Mouse (Mus musculus) spleen, adult 2 months (tissue): ENCODE measurements at regions not wholly inside any gene's neighbourhood (a gene's known extent, or its start where the extent isn't known, plus 50 kb on each side); places are given as distances from the start of the nearest gene placed in this dataset.

Experiments used
- DNase-seq, 2 experiments: peaks; one replicate each; pipeline versions ENCODE4 v3.0.0 to v3.0.0-alpha.2; 2012 to 2021; ENCODE audit warnings: low spot score in 2 of 2, low read depth in 1 of 2
- H3K27ac ChIP-seq: fragments of 200-500 bp; 2 replicates; pipeline ENCODE4 v1.5.1; 2012; ENCODE audit warnings: low read length, inconsistent platforms; ENCODE audit not compliant: insufficient read depth
- H3K27me3 ChIP-seq: fragments of 200-500 bp; 2 replicates; pipeline ENCODE4 v1.6.1; 2012; ENCODE audit warnings: mild to moderate bottlenecking, moderate library complexity, low read length, inconsistent platforms; ENCODE audit not compliant: control insufficient read depth, insufficient read depth
- H3K36me3 ChIP-seq: fragments of 200-500 bp; 2 replicates; pipeline ENCODE4 v1.6.1; 2012; ENCODE audit warnings: mild to moderate bottlenecking, low read length, inconsistent platforms; ENCODE audit not compliant: control insufficient read depth, insufficient read depth
- H3K4me1 ChIP-seq: fragments of 200-500 bp; 2 replicates; pipeline ENCODE4 v1.6.1; 2011; ENCODE audit warnings: inconsistent platforms; ENCODE audit not compliant: control insufficient read depth, insufficient read depth, insufficient read length
- H3K4me3 ChIP-seq: fragments of 200-500 bp; 2 replicates; pipeline ENCODE4 v1.5.1; 2011; ENCODE audit warnings: mild to moderate bottlenecking, inconsistent platforms; ENCODE audit not compliant: insufficient read depth, insufficient read length; ENCODE audit errors: extremely low read depth
- CTCF ChIP-seq: fragments of 200-500 bp; IDR thresholded peaks from 2 replicates; pipeline ENCODE4 v1.5.1; 2011; ENCODE audit warnings: mild to moderate bottlenecking, inconsistent platforms; ENCODE audit not compliant: insufficient read depth, insufficient read length, insufficient replicate concordance; ENCODE audit errors: extremely low read depth
- POLR2A ChIP-seq: fragments of 200-500 bp; IDR thresholded peaks from 2 replicates; pipeline ENCODE4 v1.6.1; 2011; ENCODE audit warnings: low read depth, low read length, inconsistent platforms
- WGBS: fragments of 180-500 bp; shearing (Covaris S2); methylation state at CpG from one replicate; pipeline ENCODE4 v1.1.7; 2018; 5-methylcytosine and 5-hydroxymethylcytosine counted together

- TF ChIP-seq POLR2A (no peak), CTCF (no peak)
- no peak for DNase-seq
- Histone ChIP-seq H3K27me3 (no peaks in the 10 kb centered on the region), H3K27ac (no peak overlapping the region), H3K36me3 (no peaks in the 10 kb centered on the region), H3K4me1 (no peaks in the 10 kb centered on the region), H3K4me3 (no peak overlapping the region)
- WGBS = 75% methylated on average over 1 of the region's 1 CpGs
Measured at GRCm38 (mm10) chr2:148233691-148234300, 161.3 kb upstream of the Sstr4 start.

- no peaks in the 10 kb centered on the region for H3K4me1 ChIP-seq
- H3K4me3 ChIP-seq = no peak overlapping the region
- no peaks in the 10 kb centered on the region for H3K27me3 ChIP-seq
- H3K27ac ChIP-seq = no peak overlapping the region
- no peak for DNase-seq
- 71% methylated on average over 4 of the region's 4 CpGs for WGBS
- H3K36me3 ChIP-seq = no peaks in the 10 kb centered on the region
- TF ChIP-seq POLR2A (no peak), CTCF (no peak)
Measured at GRCm38 (mm10) chr2:148237121-148237520, 158.0 kb upstream of the Sstr4 start.

- Histone ChIP-seq H3K36me3 (no peaks in the 10 kb centered on the region), H3K4me3 (no peak overlapping the region), H3K27me3 (no peaks in the 10 kb centered on the region), H3K4me1 (no peaks in the 10 kb centered on the region), H3K27ac (no peak overlapping the region)
- TF ChIP-seq POLR2A (no peak), CTCF (no peak)
- no peak for DNase-seq
- WGBS = 70% methylated on average over 3 of the region's 3 CpGs
Measured at GRCm38 (mm10) chr2:148239046-148239445, 156.1 kb upstream of the Sstr4 start.

- Histone ChIP-seq H3K27me3 (no peaks in the 10 kb centered on the region), H3K36me3 (no peaks in the 10 kb centered on the region), H3K27ac (no peak overlapping the region), H3K4me3 (no peak overlapping the region), H3K4me1 (no peaks in the 10 kb centered on the region)
- TF ChIP-seq CTCF = no peak
- no peak for TF ChIP-seq POLR2A
- DNase-seq = no peak
- 91% methylated on average over 4 of the region's 4 CpGs for WGBS
Measured at GRCm38 (mm10) chr2:148242242-148242641, 152.9 kb upstream of the Sstr4 start.

- no peak overlapping the region for H3K27ac ChIP-seq
- H3K36me3 ChIP-seq = no peaks in the 10 kb centered on the region
- DNase-seq = no peak
- no peak overlapping the region for H3K4me3 ChIP-seq
- TF ChIP-seq POLR2A (no peak), CTCF (no peak)
- 78% methylated on average over 2 of the region's 2 CpGs for WGBS
- H3K27me3 ChIP-seq = no peaks in the 10 kb centered on the region
- H3K4me1 ChIP-seq = no peaks in the 10 kb centered on the region
Measured at GRCm38 (mm10) chr2:148245575-148245974, 149.6 kb upstream of the Sstr4 start.

- DNase-seq = no peak
- H3K36me3 ChIP-seq = no peaks in the 10 kb centered on the region
- no peaks in the 10 kb centered on the region for H3K4me1 ChIP-seq
- H3K27me3 ChIP-seq = no peaks in the 10 kb centered on the region
- H3K4me3 ChIP-seq = no peak overlapping the region
- WGBS = 92% methylated on average over 1 of the region's 1 CpGs
- H3K27ac ChIP-seq = no peak overlapping the region
- no peak for TF ChIP-seq CTCF
Measured at GRCm38 (mm10) chr2:148250902-148251301, 144.2 kb upstream of the Sstr4 start.

GRCm38 (mm10) chr2:148255662-148256061 is 139.5 kb upstream of the Sstr4 start:
- Histone ChIP-seq H3K4me1 (no peaks in the 10 kb centered on the region), H3K27me3 (no peaks in the 10 kb centered on the region), H3K36me3 (no peaks in the 10 kb centered on the region), H3K4me3 (no peak overlapping the region), H3K27ac (no peak overlapping the region)
- DNase-seq = no peak
- TF ChIP-seq POLR2A (no peak), CTCF (no peak)
